Mouse (Mus musculus): Measurements from ENCODE around the gene Lyl1. TPM values are rescaled to one million over a fixed set of nuclear protein-coding genes. Genes with fewer than 3 reads are reported as not detected.

Gene Lyl1
- polyA plus RNA-seq, 1 experiment: 8.2 TPM

GRCm38 (mm10) chr8:84677305-84677704, 24.0 kb upstream of the Lyl1 start:
- Histone ChIP-seq H3K27me3 (ENCODE audit: control insufficient read depth, insufficient read depth, low read length) (no peaks in the 10 kb centered on the region), H3K27ac (ENCODE audit: insufficient read depth, low read depth, low read length) (no peak overlapping the region), H3K4me1 (ENCODE audit: control insufficient read depth, insufficient read depth, insufficient read length, low read length) (no peaks in the 10 kb centered on the region), H3K4me3 (ENCODE audit: low read depth, low read length) (no peak overlapping the region), H3K36me3 (ENCODE audit: control insufficient read depth, insufficient read depth, low read length) (peaks cover 44% of the 10 kb centered on the region)
- TF ChIP-seq POLR2A (IDR thresholded peaks at IDR 0.05; ENCODE audit: low read depth, low read length): no peak
- TF ChIP-seq CTCF (IDR thresholded peaks at IDR 0.05; ENCODE audit: extremely low read depth, insufficient read length, insufficient replicate concordance, low read depth, low read length): no peak
- 89% methylated on average over 5 of the region's 5 CpGs for WGBS

- no peak for TF ChIP-seq CTCF (IDR thresholded peaks at IDR 0.05; ENCODE audit: extremely low read depth, insufficient read length, insufficient replicate concordance, low read depth, low read length)
- no peak for TF ChIP-seq POLR2A (IDR thresholded peaks at IDR 0.05; ENCODE audit: low read depth, low read length)
- no peak overlapping the region for H3K4me3 ChIP-seq (ENCODE audit: low read depth, low read length)
- H3K4me1 ChIP-seq (ENCODE audit: control insufficient read depth, insufficient read depth, insufficient read length, low read length): peaks cover 11% of the 10 kb centered on the region; the same call in 1 of the 2 replicates
- no peaks in the 10 kb centered on the region for H3K27me3 ChIP-seq (ENCODE audit: control insufficient read depth, insufficient read depth, low read length)
- no peak overlapping the region for H3K27ac ChIP-seq (ENCODE audit: insufficient read depth, low read depth, low read length)
- H3K36me3 ChIP-seq (ENCODE audit: control insufficient read depth, insufficient read depth, low read length): peaks cover 8% of the 10 kb centered on the region; the same call in 1 of the 2 replicates
- WGBS: 81% methylated on average over 2 of the region's 2 CpGs
These were observed 19.8 kb upstream of the Lyl1 start for GRCm38 (mm10) chr8:84681476-84681875.

- TF ChIP-seq CTCF (IDR thresholded peaks at IDR 0.05; ENCODE audit: extremely low read depth, insufficient read length, insufficient replicate concordance, low read depth, low read length) (no peak), POLR2A (IDR thresholded peaks at IDR 0.05; ENCODE audit: low read depth, low read length) (no peak)
- Histone ChIP-seq H3K4me1 (ENCODE audit: control insufficient read depth, insufficient read depth, insufficient read length, low read length) (peaks cover 13% of the 10 kb centered on the region; the same call in 1 of the 2 replicates), H3K27me3 (ENCODE audit: control insufficient read depth, insufficient read depth, low read length) (no peaks in the 10 kb centered on the region), H3K27ac (ENCODE audit: insufficient read depth, low read depth, low read length) (no peak overlapping the region), H3K4me3 (ENCODE audit: low read depth, low read length) (no peak overlapping the region), H3K36me3 (ENCODE audit: control insufficient read depth, insufficient read depth, low read length) (peaks cover 4% of the 10 kb centered on the region; the same call in 1 of the 2 replicates)
- 82% methylated on average over 2 of the region's 2 CpGs for WGBS
These were observed 19.0 kb upstream of the Lyl1 start for GRCm38 (mm10) chr8:84682257-84682656.

- TF ChIP-seq CTCF (IDR thresholded peaks at IDR 0.05; ENCODE audit: extremely low read depth, insufficient read length, insufficient replicate concordance, low read depth, low read length) (no peak), POLR2A (IDR thresholded peaks at IDR 0.05; ENCODE audit: low read depth, low read length) (no peak)
- no peaks in the 10 kb centered on the region for H3K27me3 ChIP-seq (ENCODE audit: control insufficient read depth, insufficient read depth, low read length)
- WGBS: 62% methylated on average over 3 of the region's 3 CpGs
- H3K4me1 ChIP-seq (ENCODE audit: control insufficient read depth, insufficient read depth, insufficient read length, low read length): peaks cover 13% of the 10 kb centered on the region
- no peak overlapping the region for H3K27ac ChIP-seq (ENCODE audit: insufficient read depth, low read depth, low read length)
- no peak overlapping the region for H3K4me3 ChIP-seq (ENCODE audit: low read depth, low read length)
- peaks cover 4% of the 10 kb centered on the region; the same call in 1 of the 2 replicates for H3K36me3 ChIP-seq (ENCODE audit: control insufficient read depth, insufficient read depth, low read length)
These were observed 16.7 kb upstream of the Lyl1 start for GRCm38 (mm10) chr8:84684537-84684936.

GRCm38 (mm10) chr8:84686191-84687002, 14.9 kb upstream of the Lyl1 start, which contains the start of gene Trmt1:
Gene Trmt1, plus strand, starts transcription at chr8:84686307.
- H3K36me3 ChIP-seq (ENCODE audit: control insufficient read depth, insufficient read depth, low read length): peaks cover 7% of the 10 kb centered on the region; the same call in 1 of the 2 replicates
- no peaks in the 10 kb centered on the region for H3K27me3 ChIP-seq (ENCODE audit: control insufficient read depth, insufficient read depth, low read length)
- peaks cover 18% of the 10 kb centered on the region for H3K4me1 ChIP-seq (ENCODE audit: control insufficient read depth, insufficient read depth, insufficient read length, low read length)
- WGBS: 4% methylated on average over 20 of the region's 20 CpGs
- H3K4me3 ChIP-seq (ENCODE audit: low read depth, low read length): peak within 1 kb of the TSS; percentile 99
- peak within 1 kb of the TSS; percentile 52 for H3K27ac ChIP-seq (ENCODE audit: insufficient read depth, low read depth, low read length)
- TF ChIP-seq CTCF (IDR thresholded peaks at IDR 0.05; ENCODE audit: extremely low read depth, insufficient read length, insufficient replicate concordance, low read depth, low read length) (no peak), POLR2A (IDR thresholded peaks at IDR 0.05; ENCODE audit: low read depth, low read length) (no peak)

- Histone ChIP-seq H3K36me3 (ENCODE audit: control insufficient read depth, insufficient read depth, low read length) (peaks cover 8% of the 10 kb centered on the region; the same call in 1 of the 2 replicates), H3K4me1 (ENCODE audit: control insufficient read depth, insufficient read depth, insufficient read length, low read length) (peaks cover 18% of the 10 kb centered on the region), H3K4me3 (ENCODE audit: low read depth, low read length) (peak overlapping the region; percentile 99), H3K27me3 (ENCODE audit: control insufficient read depth, insufficient read depth, low read length) (no peaks in the 10 kb centered on the region), H3K27ac (ENCODE audit: insufficient read depth, low read depth, low read length) (peak overlapping the region; percentile 59)
- 1% methylated on average over 61 of the region's 62 CpGs for WGBS
- TF ChIP-seq CTCF (IDR thresholded peaks at IDR 0.05; ENCODE audit: extremely low read depth, insufficient read length, insufficient replicate concordance, low read depth, low read length) (no peak), POLR2A (IDR thresholded peaks at IDR 0.05; ENCODE audit: low read depth, low read length) (no peak)
These were observed 14.1 kb upstream of the Lyl1 start for GRCm38 (mm10) chr8:84687003-84687704.

- Histone ChIP-seq H3K27ac (ENCODE audit: insufficient read depth, low read depth, low read length) (peak within 1 kb of the TSS; percentile 76), H3K36me3 (ENCODE audit: control insufficient read depth, insufficient read depth, low read length) (peaks cover 8% of the 10 kb centered on the region; the same call in 1 of the 2 replicates), H3K27me3 (ENCODE audit: control insufficient read depth, insufficient read depth, low read length) (no peaks in the 10 kb centered on the region), H3K4me1 (ENCODE audit: control insufficient read depth, insufficient read depth, insufficient read length, low read length) (peaks cover 18% of the 10 kb centered on the region), H3K4me3 (ENCODE audit: low read depth, low read length) (peak within 1 kb of the TSS; percentile 99)
- TF ChIP-seq POLR2A (IDR thresholded peaks at IDR 0.05; ENCODE audit: low read depth, low read length) (peak; percentile 56), CTCF (IDR thresholded peaks at IDR 0.05; ENCODE audit: extremely low read depth, insufficient read length, insufficient replicate concordance, low read depth, low read length) (no peak)
- WGBS: under 1% methylated on average over 37 of the region's 37 CpGs
These were observed 13.6 kb upstream of the Lyl1 start, which contains the start of gene Nacc1 for GRCm38 (mm10) chr8:84687705-84688100. Gene Nacc1, minus strand, starts transcription at chr8:84687862.
